Mouse (Mus musculus) retina, postnatal 7 days (tissue): ENCODE data around the gene Gm20388.

Experiments
- DNase-seq: peaks from one replicate; pipeline ENCODE4 v3.0.0-alpha.2; 2012; ENCODE audit warnings: low read depth, low spot score

Gm20388 gene

GRCm38 (mm10) chr8:121924681-121925080, 2014.0 kb downstream of the Gm20388 start:
- DNase-seq: no peak

- DNase-seq: peak; percentile 66
Observed at GRCm38 (mm10) chr8:121925624-121926023, 2015.0 kb downstream of the Gm20388 start.

GRCm38 (mm10) chr8:121926266-121926665, 2015.6 kb downstream of the Gm20388 start:
- no peak for DNase-seq

- DNase-seq: no peak
Observed at GRCm38 (mm10) chr8:121927316-121927715, 2016.7 kb downstream of the Gm20388 start.

GRCm38 (mm10) chr8:121930047-121930446, 2019.4 kb downstream of the Gm20388 start:
- DNase-seq: no peak

GRCm38 (mm10) chr8:121931571-121931970, 2020.9 kb downstream of the Gm20388 start:
- no peak for DNase-seq

GRCm38 (mm10) chr8:121932026-121932667, 2021.5 kb downstream of the Gm20388 start:
- no peak for DNase-seq

GRCm38 (mm10) chr8:121932668-121933520, 2022.3 kb downstream of the Gm20388 start:
- no peak for DNase-seq

GRCm38 (mm10) chr8:121934506-121934905, 2023.9 kb downstream of the Gm20388 start:
- no peak for DNase-seq

GRCm38 (mm10) chr8:121934923-121935322, 2024.3 kb downstream of the Gm20388 start:
- no peak for DNase-seq

GRCm38 (mm10) chr8:121935341-121936294, 2025.0 kb downstream of the Gm20388 start:
- DNase-seq: no peak

GRCm38 (mm10) chr8:121936391-121936790, 2025.8 kb downstream of the Gm20388 start:
- DNase-seq: no peak

GRCm38 (mm10) chr8:121938732-121939131, 2028.1 kb downstream of the Gm20388 start:
- DNase-seq: no peak

- no peak for DNase-seq
Observed at GRCm38 (mm10) chr8:121943057-121943540, 2032.5 kb downstream of the Gm20388 start.

GRCm38 (mm10) chr8:121943716-121944115, 2033.1 kb downstream of the Gm20388 start:
- DNase-seq: no peak

GRCm38 (mm10) chr8:121944831-121945230, 2034.2 kb downstream of the Gm20388 start, which contains the start of gene Car5a:
Gene Car5a, minus strand, starts transcription at chr8:121944904.
- DNase-seq: no peak

- no peak for DNase-seq
Observed at GRCm38 (mm10) chr8:121946351-121946750, 2035.7 kb downstream of the Gm20388 start.

GRCm38 (mm10) chr8:121947047-121947752, 2036.6 kb downstream of the Gm20388 start:
- no peak for DNase-seq

GRCm38 (mm10) chr8:121947753-121948141, 2037.1 kb downstream of the Gm20388 start:
- peak; percentile 83 for DNase-seq

- no peak for DNase-seq
Observed at GRCm38 (mm10) chr8:121948321-121949145, 2037.9 kb downstream of the Gm20388 start.
